Mouse (Mus musculus): ENCODE measurements around the gene Zpr1. TPM values are rescaled to one million over a fixed set of nuclear protein-coding genes. Genes with fewer than 3 reads are reported as not detected.

The Zpr1 gene
- total RNA-seq (2023): 103 TPM

DNA sequence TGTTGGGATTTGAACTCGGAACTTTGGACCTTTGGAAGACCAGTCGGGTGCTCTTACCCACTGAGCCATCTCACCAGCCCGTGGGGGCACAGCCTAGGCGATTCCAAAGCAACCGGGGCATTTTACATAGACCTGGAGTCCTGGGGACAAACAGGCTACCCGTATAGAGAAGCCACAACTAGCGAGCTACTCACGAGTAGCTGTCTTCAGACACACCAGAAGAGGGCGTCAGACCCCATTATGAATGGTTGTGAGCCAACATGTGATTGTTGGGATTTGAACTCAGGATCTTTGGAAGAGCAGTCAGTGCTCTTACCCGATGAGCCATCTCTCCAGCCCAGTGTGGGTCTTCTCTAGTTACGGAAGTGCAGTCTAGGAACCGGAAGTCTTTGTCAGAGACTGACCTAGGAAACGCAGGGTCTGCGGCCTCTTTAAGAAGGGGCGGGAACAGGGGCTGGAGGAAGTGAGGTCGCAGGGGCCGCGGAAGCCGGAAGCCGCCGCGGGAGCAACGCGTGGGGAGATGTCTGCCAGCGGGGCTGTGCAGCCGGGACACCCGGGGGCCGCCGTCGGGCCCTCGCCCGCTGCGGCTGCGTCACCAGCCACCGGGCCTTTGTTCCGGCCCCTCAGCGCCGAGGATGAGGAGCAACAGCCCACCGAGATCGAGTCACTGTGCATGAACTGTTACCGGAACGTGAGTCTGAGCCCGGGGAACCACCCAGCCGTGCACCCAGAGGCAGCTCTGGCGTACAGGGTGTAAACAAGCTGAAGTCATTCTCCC is at the start of gene Zpr1:
Gene Zpr1 (plus strand): TSS at position 388 of the 778 bp plus-strand sequence.

GRCm38 (mm10) chr9:46228491-46228890 is 44.4 kb upstream of the Zpr1 start, which contains the start of gene Apoa1:
Gene Apoa1 (plus strand): TSS chr9:46228580.

GRCm38 (mm10) chr9:46235596-46235648 is 37.4 kb upstream of the Zpr1 start, which contains the start of gene Apoc3:
Gene Apoc3 (minus strand): TSS chr9:46235636.

DNA sequence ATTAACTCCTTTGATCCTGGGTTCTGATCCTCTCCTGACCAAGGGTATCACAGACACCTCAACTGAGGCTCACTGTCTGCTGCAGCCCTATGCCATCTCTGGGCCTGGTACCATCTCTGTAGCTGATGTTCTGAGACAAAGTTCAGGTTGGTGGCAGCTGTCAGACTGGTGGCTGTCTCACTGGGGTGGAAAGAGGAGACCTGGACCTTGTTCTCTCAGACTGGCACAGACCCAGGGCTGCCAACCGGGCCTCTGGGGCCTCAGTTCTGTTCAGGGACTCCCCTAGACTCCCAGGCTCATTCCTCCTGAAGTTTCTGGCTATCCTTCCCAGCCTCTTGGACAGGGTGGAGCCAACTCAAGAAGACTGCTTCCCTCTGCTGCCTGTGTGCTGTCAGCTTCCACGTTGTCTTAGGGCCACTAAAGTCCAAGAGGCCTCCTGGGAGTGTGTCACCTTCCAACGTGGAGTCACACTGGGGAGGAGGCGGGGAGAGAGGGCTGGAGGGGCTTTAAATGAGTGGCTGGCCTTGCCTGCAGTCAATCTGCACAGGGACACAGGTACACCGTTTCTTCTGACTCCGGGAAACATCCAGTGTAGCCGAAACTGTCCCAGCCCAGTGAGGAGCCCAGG is 32.2 kb upstream of the Zpr1 start, which contains the start of gene Apoa4:
Gene Apoa4 (plus strand): TSS at position 171 of the 628 bp plus-strand sequence.

GRCm38 (mm10) chr9:46268343-46268873 is 4.5 kb upstream of the Zpr1 start, which contains the start of gene Apoa5:
Gene Apoa5 (plus strand): TSS chr9:46268633.

DNA sequence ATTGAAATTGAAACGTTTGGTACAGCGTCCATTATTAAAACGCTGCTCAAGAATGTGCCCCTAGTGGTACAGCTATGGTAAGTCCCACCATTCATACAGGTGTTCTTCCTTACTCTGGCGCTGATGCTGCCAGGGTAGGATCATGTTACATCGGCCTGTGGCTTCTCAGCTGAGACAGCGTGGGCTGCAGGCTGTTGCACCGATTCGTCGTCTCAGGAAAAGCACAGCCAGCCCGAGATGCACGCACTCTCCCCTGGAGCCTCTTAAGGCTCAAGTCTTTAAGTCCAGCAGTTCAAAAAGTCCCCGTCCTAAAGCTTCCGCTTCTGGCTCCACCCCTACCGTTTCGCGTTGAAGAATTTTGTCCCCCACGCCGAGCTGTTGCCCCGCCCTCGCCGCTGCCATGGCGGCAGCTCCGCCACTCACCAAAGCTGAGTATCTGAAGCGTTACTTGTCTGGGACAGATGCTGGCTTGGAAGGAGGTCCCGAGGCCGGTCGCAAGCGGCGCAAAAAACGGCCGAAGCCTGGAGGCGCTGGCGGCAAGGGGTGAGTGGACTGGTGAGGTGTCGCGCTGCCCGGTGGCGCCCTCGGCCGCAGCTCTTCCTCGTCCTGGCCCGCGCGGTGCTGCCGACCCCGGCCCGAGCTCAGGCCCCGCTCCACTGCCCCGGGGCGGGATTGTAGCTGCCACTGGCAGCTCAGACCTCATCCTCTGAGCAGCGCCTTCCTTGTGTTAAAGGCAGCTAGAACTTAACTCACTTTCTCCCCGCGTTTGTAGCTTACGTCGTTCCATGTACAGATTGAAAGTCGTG is 10.0 kb downstream of the Zpr1 start, which contains the start of gene Bud13:
Gene Bud13 (plus strand): TSS at position 378 of the 806 bp plus-strand sequence.

GRCm38 (mm10) chr9:46319886-46320285 is 47.0 kb downstream of the Zpr1 start, which contains the start of gene 4931429L15Rik:
Gene 4931429L15Rik (minus strand): TSS chr9:46319986.

Other genes starting within 250 kb of the Zpr1 start
- not detected for gene Apoa1, start 44.5 kb upstream of the Zpr1 start, total RNA-seq (2023)
- not detected for gene Apoc3, start 37.4 kb upstream of the Zpr1 start, total RNA-seq (2023)
- not detected for gene Apoa4, start 32.4 kb upstream of the Zpr1 start, total RNA-seq (2023)
- not detected for gene Apoa5, start 4.4 kb upstream of the Zpr1 start, total RNA-seq (2023)
- 25.9 TPM for gene Bud13, start 9.9 kb downstream of the Zpr1 start, total RNA-seq (2023)
- not detected for gene 4931429L15Rik, start 46.9 kb downstream of the Zpr1 start, total RNA-seq (2023)

Data from CD4-positive naive resting alpha-beta T cell, adult 76 days (primary cell).